Mouse (Mus musculus) bone marrow macrophage, adult 2 months (primary cell): ENCODE results near the gene Pld1.

Source experiments
- CTCF ChIP-seq: IDR thresholded peaks from 2 replicates; pipeline ENCODE4 v1.5.1; 2012; ENCODE audit warnings: low read depth, mild to moderate bottlenecking, low read length, moderate library complexity
- POLR2A ChIP-seq: IDR thresholded peaks from 2 replicates; pipeline ENCODE4 v1.6.1; 2012; ENCODE audit warnings: mild to moderate bottlenecking, low read depth, low read length, borderline replicate concordance

GRCm38 (mm10) chr3:28061155-28061554 lies 122.7 kb downstream of the Pld1 start:
- no peak for TF ChIP-seq CTCF
- no peak for TF ChIP-seq POLR2A
